Mouse (Mus musculus): ENCODE results near the gene Slpi. TPM values are rescaled to one million over a fixed set of nuclear protein-coding genes. Genes with fewer than 3 reads are reported as not detected.

Slpi gene
- polyA plus RNA-seq (2016; fragmentation: Nextera tagmentation; extraction: Ambion mirVana), result 0.46 TPM in 1 of 2 replicates, not detected in the other

DNA sequence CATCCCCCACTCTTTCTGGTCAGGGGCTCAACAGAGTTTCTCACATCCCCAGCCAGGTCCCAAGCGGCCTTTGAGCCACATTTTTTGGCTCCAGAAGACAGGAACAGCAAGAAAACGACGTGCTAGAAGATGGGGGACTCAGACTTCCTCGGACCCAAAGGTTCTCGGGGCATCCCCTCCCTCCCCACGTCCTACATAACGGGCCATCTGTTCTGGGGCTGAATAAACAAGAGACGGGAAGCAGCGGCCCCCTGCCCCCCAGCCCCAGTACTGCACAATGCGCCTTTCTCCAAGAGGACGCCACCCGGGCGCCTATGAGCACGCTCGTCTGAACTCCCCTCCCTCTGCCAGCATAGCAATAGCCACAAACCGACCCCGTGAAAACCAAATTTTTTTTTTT is at the start of gene Slpi:
TSS of gene Slpi (minus strand) at position 76 of the 400 bp plus-strand sequence.
- peaks cover 29% of the 10 kb centered on the region for H3K4me1 ChIP-seq
- 0 out of 2 replicates have a peak, but pooled peaks cover 4% of the 10 kb centered on the region for H3K9me3 ChIP-seq
- peak within 1 kb of the TSS; percentile 63 for H3K4me3 ChIP-seq
- peaks cover 69% of the 10 kb centered on the region for H3K27me3 ChIP-seq (replicated peaks; ENCODE audit: low read depth, poor library complexity, severe bottlenecking)
- WGBS, result under 1% methylated on average over 17 of the region's 17 CpGs
- no peaks in the 10 kb centered on the region for H3K36me3 ChIP-seq (replicated peaks)
- peak; percentile 76 for DNase-seq (ENCODE audit: low spot score)
- H3K27ac ChIP-seq (replicated peaks), result peak within 1 kb of the TSS; percentile 84

- DNase-seq (ENCODE audit: low spot score), result no peak
- no peak overlapping the region for H3K27ac ChIP-seq (replicated peaks)
- no peaks in the 10 kb centered on the region for H3K9me3 ChIP-seq
- H3K4me1 ChIP-seq, result peaks cover 85% of the 10 kb centered on the region
- H3K4me3 ChIP-seq, result no peak overlapping the region
- 69% methylated on average over 8 of the region's 8 CpGs for WGBS
- no peaks in the 10 kb centered on the region for H3K36me3 ChIP-seq (replicated peaks)
- H3K27me3 ChIP-seq (replicated peaks; ENCODE audit: low read depth, poor library complexity, severe bottlenecking), result peaks cover 33% of the 10 kb centered on the region
These were observed 49.4 kb upstream of the Slpi start for GRCm38 (mm10) chr2:164438257-164438656.

DNA sequence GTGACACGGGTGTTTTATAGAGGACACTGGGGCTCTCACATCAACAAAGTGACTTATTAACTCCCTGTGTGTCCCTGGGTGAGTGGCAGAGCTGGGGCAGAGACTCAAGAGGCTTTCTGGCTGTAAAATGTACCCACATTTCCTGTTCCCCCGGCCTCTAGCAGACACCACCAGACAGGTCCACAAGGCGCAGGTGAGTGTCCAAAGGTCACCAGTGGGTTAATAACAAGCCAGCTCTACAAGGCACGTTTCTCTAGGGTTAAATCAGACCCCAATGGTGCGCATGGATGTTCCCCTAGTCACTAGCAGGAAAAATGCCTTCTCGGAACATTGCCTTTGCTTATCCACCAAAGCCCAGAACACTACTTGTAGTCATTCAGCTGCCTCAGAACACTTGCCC is 48.8 kb upstream of the Slpi start:
- 73% methylated on average over 6 of the region's 6 CpGs for WGBS
- Histone ChIP-seq H3K9me3 (no peaks in the 10 kb centered on the region), H3K27me3 (replicated peaks; ENCODE audit: low read depth, poor library complexity, severe bottlenecking) (peaks cover 38% of the 10 kb centered on the region), H3K4me3 (no peak overlapping the region), H3K4me1 (peaks cover 85% of the 10 kb centered on the region), H3K27ac (replicated peaks) (no peak overlapping the region), H3K36me3 (replicated peaks) (no peaks in the 10 kb centered on the region)
- no peak for DNase-seq (ENCODE audit: low spot score)

- H3K27ac ChIP-seq (replicated peaks), result peak overlapping the region; percentile 73
These were observed 48.1 kb upstream of the Slpi start for GRCm38 (mm10) chr2:164436961-164437360.

DNA sequence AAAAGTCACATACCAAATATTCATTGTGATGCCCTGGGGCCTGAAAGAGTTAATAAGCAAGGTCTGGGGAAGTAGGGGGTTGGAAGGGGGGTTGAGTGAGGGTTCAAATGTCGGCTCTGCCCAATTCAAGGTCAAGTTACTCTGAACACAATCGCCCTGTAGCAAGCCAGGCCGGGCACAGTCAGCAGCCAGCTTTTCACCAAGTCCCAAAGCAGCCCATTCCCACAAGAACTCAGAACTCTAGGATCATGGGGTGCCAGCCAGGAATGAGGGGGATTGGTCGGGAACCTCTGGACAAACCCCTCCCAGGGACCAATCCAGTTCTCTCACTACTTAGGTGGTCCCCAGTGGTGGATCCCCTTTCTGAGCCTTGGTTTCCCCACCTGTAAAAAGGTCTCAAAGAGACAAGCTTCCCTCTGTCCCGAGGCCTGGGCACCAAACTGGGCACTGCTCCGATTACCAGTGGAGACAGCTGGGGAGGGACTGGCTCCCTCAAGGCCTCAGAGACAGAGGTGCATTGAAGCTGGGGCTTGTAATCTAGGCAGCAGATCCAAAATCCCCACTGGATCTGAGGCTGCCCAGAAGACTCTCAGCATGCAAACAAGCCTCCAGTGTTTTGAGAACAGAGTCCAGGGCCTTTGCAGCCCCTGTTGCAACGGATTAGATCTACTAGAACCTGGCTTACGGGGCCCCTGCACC is 47.5 kb upstream of the Slpi start:
- peak overlapping the region; percentile 73 for H3K27ac ChIP-seq (replicated peaks)
- no peaks in the 10 kb centered on the region for H3K36me3 ChIP-seq (replicated peaks)
- peak overlapping the region; percentile 29 for H3K4me3 ChIP-seq
- no peaks in the 10 kb centered on the region for H3K9me3 ChIP-seq
- peaks cover 85% of the 10 kb centered on the region for H3K4me1 ChIP-seq
- peak; percentile 52 for DNase-seq (ENCODE audit: low spot score)
- WGBS, result 14% methylated on average over 8 of the region's 8 CpGs
- H3K27me3 ChIP-seq (replicated peaks; ENCODE audit: low read depth, poor library complexity, severe bottlenecking), result peaks cover 29% of the 10 kb centered on the region

More at GRCm38 (mm10) chr2:164436961-164437360, 48.1 kb upstream of the Slpi start:
- peaks cover 34% of the 10 kb centered on the region for H3K27me3 ChIP-seq (replicated peaks; ENCODE audit: low read depth, poor library complexity, severe bottlenecking)
- H3K4me1 ChIP-seq, result peaks cover 85% of the 10 kb centered on the region
- H3K36me3 ChIP-seq (replicated peaks), result no peaks in the 10 kb centered on the region
- no peak for DNase-seq (ENCODE audit: low spot score)
- 32% methylated on average over 3 of the region's 3 CpGs for WGBS
- no peaks in the 10 kb centered on the region for H3K9me3 ChIP-seq
- peak overlapping the region; percentile 29; the same call in 1 of the 2 replicates for H3K4me3 ChIP-seq

DNA sequence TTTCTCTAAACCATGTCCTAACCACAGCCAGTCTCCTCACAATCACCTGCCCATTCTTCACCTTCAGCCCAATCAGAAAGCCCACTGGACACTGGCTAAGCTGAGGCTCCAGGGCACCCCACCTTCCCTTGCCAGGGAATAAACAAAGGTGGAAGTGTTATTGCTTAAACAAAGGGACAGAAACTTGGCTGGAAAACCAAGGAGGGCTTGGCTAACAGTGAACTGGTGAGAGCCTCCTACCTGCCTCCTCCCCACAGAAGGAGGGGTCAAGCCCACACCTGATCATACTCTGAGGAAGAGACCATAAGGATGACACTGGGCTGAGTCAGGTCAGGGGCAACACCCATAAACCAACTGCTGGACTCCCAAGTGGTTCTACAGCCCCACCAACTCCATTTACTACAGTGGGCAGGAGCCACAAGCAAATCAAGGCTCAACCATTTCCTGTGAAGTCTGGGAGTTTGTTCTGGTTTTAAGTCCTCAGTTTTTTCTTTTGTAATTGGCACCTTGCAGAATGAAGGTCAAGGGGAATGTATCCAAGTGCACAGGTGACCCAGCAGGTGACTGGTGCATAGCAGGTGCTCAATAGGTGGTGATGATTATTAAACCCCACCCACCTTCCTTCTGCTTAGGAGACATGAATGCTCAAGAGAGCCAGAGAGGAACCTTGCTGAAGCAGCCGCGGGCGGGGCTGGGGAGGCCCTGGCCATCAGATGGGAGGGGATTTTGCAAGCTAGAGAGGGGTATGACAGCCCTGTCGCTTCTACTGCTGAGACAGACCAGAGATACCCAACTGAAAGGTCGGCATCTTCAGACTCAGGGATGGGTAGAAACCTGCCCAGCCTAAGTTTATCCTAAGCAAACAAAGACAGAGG is 46.6 kb upstream of the Slpi start:
- no peaks in the 10 kb centered on the region for H3K36me3 ChIP-seq (replicated peaks)
- 34% methylated on average over 5 of the region's 5 CpGs for WGBS
- H3K4me3 ChIP-seq, result 0 out of 2 replicates have a peak overlapping the region, but pooled peaks have one; percentile 29
- peaks cover 28% of the 10 kb centered on the region for H3K27me3 ChIP-seq (replicated peaks; ENCODE audit: low read depth, poor library complexity, severe bottlenecking)
- no peaks in the 10 kb centered on the region for H3K9me3 ChIP-seq
- peak overlapping the region; percentile 73 for H3K27ac ChIP-seq (replicated peaks)
- no peak for DNase-seq (ENCODE audit: low spot score)
- peaks cover 85% of the 10 kb centered on the region for H3K4me1 ChIP-seq

- Histone ChIP-seq H3K9me3 (no peaks in the 10 kb centered on the region), H3K4me3 (no peak overlapping the region), H3K27me3 (replicated peaks; ENCODE audit: low read depth, poor library complexity, severe bottlenecking) (peaks cover 32% of the 10 kb centered on the region), H3K36me3 (replicated peaks) (no peaks in the 10 kb centered on the region), H3K27ac (replicated peaks) (0 out of 2 replicates have a peak overlapping the region, but pooled peaks have one; percentile 57), H3K4me1 (peaks cover 85% of the 10 kb centered on the region)
- 84% methylated on average over 3 of the region's 3 CpGs for WGBS
- DNase-seq (ENCODE audit: low spot score), result no peak
These were observed 45.8 kb upstream of the Slpi start for GRCm38 (mm10) chr2:164434681-164435080.

DNA sequence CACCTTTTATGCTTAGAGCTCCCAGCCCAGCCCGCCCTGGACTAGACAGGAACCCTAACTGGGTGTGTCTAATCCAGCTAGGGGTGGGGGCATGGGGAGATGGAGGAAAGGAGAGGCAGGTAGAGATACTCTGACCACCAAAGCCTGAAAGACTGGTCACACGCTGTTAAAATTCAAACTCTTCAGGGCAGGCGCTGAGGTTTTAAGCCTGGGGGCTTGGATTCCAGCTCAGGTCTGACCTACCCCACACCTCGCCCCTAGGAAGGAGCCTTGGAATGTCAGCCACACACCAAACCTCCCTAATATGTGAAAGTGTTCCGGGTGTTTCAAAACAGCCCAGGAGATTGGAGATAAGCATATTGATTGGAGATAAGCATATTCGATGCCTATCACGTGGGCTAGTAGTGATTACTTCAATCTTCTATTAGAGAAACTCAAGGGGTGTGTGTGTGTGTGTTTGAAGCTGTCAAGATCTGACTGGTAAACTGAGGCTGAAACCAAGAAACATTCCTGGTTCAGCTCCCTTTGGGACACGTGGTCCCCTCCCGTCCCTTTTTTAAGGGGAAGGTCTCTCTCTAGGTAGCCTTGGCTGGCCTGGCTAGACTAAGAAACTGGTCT is 44.5 kb upstream of the Slpi start:
- Histone ChIP-seq H3K9me3 (no peaks in the 10 kb centered on the region), H3K36me3 (replicated peaks) (peaks cover 7% of the 10 kb centered on the region), H3K4me3 (no peak overlapping the region), H3K27ac (replicated peaks) (peak overlapping the region; percentile 78), H3K4me1 (peaks cover 93% of the 10 kb centered on the region), H3K27me3 (replicated peaks; ENCODE audit: low read depth, poor library complexity, severe bottlenecking) (peaks cover 44% of the 10 kb centered on the region)
- no peak for DNase-seq (ENCODE audit: low spot score)
- 71% methylated on average over 9 of the region's 9 CpGs for WGBS

DNA sequence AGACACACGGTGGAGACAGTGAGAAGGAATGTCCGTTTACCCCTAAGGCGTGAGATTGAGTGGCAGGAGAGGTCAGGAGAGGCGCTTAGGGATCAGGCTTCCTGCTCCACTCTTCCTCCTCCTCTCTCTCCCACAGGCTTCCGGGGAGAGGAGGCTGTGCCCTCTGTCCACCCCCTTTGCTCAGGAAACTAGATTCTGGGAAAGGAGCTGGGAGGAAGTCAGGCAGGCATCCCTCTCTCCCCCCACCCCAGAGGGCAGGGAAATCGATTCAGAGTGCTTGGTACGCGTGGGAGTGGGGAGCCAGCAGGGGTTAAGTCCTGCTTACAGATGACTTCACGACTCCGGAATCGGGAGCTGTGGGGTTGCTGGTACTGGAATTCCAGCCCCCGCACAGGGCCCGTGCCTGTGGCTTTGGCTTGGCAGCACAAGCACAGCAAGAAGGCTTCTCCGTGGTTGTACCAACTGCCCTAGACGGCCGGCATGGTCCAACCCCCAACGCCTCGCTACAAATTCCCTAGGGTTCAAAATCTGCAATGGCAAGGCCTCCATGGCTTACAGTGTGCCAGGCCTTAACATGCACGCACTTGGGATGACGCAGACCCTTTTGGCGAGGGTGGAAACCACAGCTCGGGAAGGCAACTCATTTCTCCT is 43.8 kb upstream of the Slpi start:
- 28% methylated on average over 22 of the region's 22 CpGs for WGBS
- H3K4me3 ChIP-seq, result 0 out of 2 replicates have a peak overlapping the region, but pooled peaks have one; percentile 15
- H3K27ac ChIP-seq (replicated peaks), result peak overlapping the region; percentile 78
- H3K9me3 ChIP-seq, result no peaks in the 10 kb centered on the region
- H3K4me1 ChIP-seq, result peaks cover 88% of the 10 kb centered on the region
- DNase-seq (ENCODE audit: low spot score), result peak; percentile 45
- peaks cover 51% of the 10 kb centered on the region for H3K27me3 ChIP-seq (replicated peaks; ENCODE audit: low read depth, poor library complexity, severe bottlenecking)
- peaks cover 14% of the 10 kb centered on the region for H3K36me3 ChIP-seq (replicated peaks)

DNA sequence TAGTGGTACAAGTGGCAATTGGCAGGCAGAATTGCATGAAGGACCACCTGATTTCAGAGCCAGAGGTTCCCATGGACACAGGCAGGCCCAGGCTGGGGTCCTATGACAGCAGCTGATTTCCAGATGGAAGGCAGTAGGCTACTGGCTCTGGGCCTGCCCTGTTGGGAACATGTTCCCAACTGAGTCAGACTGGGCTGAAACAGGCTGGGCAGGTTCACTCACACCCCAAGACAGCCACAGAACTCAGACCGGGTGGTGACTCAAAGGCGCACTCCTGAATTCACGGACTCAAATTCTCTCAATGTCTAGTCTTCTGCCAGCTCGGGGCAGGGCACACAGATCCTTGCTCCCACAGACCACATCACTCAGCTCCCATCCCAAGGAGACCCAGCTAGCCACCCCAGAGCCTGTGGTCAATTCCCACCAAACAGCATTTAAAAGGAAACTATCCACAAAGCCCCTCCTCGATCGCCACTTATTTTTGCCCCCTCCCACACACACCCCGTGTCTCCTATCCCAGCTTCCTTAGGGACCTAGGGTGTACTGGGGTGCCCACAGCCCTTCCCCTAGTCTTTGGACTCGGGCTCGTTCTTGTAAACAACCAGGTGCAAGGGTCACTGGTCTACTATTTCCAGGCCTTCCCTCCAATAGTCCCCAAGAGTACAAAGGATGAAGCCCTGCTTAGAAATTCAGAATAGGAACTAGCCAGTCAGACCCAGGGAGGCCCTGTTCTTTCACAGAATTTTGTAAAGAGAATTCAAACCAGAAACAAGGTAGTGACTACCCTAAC is 43.0 kb upstream of the Slpi start:
- Histone ChIP-seq H3K4me3 (0 out of 2 replicates have a peak overlapping the region, but pooled peaks have one; percentile 15), H3K4me1 (peaks cover 81% of the 10 kb centered on the region), H3K27me3 (replicated peaks; ENCODE audit: low read depth, poor library complexity, severe bottlenecking) (peaks cover 54% of the 10 kb centered on the region), H3K36me3 (replicated peaks) (peaks cover 14% of the 10 kb centered on the region), H3K9me3 (no peaks in the 10 kb centered on the region), H3K27ac (replicated peaks) (peak overlapping the region; percentile 78)
- 62% methylated on average over 9 of the region's 9 CpGs for WGBS
- no peak for DNase-seq (ENCODE audit: low spot score)

- peak; percentile 59 for DNase-seq (ENCODE audit: low spot score)
- Histone ChIP-seq H3K36me3 (replicated peaks) (peaks cover 19% of the 10 kb centered on the region), H3K27me3 (replicated peaks; ENCODE audit: low read depth, poor library complexity, severe bottlenecking) (peaks cover 57% of the 10 kb centered on the region), H3K4me3 (no peak overlapping the region), H3K4me1 (peaks cover 76% of the 10 kb centered on the region), H3K9me3 (no peaks in the 10 kb centered on the region), H3K27ac (replicated peaks) (peak overlapping the region; percentile 51)
- WGBS, result 11% methylated on average over 7 of the region's 7 CpGs
These were observed 41.8 kb upstream of the Slpi start for GRCm38 (mm10) chr2:164430697-164431096.
